Mouse (Mus musculus) heart, embryonic 14.5 days (tissue): ENCODE measurements around the gene Smbd1. TPM values are rescaled to one million over a fixed set of nuclear protein-coding genes. Genes with fewer than 3 reads are reported as not detected.

Experiments used
- ATAC-seq: fragments of 200-750 bp; cut with Nextera tagmentation; 2 replicates; pipeline ENCODE4 v1.8.0; 2017; ENCODE audit warnings: low read depth, moderate TSS enrichment; ENCODE audit not compliant: insufficient number of reproducible peaks, insufficient read depth, low FRiP score
- H3K27ac ChIP-seq, 2 experiments: fragments of 200-500 bp in 1 of 2; fragments of 300-500 bp in 1 of 2; sonication (generic) in 1 of 2; replicated peaks in 1 of 2; 2 replicates each; pipeline ENCODE4 v1.5.1; 2012 to 2014; ENCODE audit warnings: low read depth in 2 of 2, low read length in 2 of 2, control low read depth in 1 of 2, mild to moderate bottlenecking in 1 of 2, mixed read lengths in 1 of 2; ENCODE audit not compliant: control insufficient read depth in 1 of 2, insufficient read depth in 1 of 2
- H3K27me3 ChIP-seq: fragments of 300-500 bp; sonication (generic); 2 replicates; pipeline ENCODE4 v1.6.1; 2014; ENCODE audit warnings: mild to moderate bottlenecking, low read length, control low read depth; ENCODE audit not compliant: control insufficient read depth, insufficient read depth
- H3K36me3 ChIP-seq: fragments of 300-500 bp; sonication (generic); 2 replicates; pipeline ENCODE4 v1.6.1; 2014; ENCODE audit warnings: mild to moderate bottlenecking, control low read depth, low read length, mixed read lengths; ENCODE audit not compliant: control insufficient read depth, insufficient read depth
- H3K4me1 ChIP-seq, 2 experiments: fragments of 200-500 bp in 1 of 2; fragments of 300-500 bp in 1 of 2; sonication (generic) in 1 of 2; 2 replicates each; pipeline ENCODE4 v1.6.1; 2012 to 2014; ENCODE audit warnings: low read length in 2 of 2, control low read depth in 1 of 2, mixed read lengths in 1 of 2; ENCODE audit not compliant: control insufficient read depth in 2 of 2, insufficient read depth in 2 of 2
- H3K4me2 ChIP-seq: fragments of 300-500 bp; sonication (generic); 2 replicates; pipeline ENCODE4 v1.6.1; 2014; ENCODE audit warnings: mild to moderate bottlenecking, low read length
- H3K4me3 ChIP-seq, 2 experiments: fragments of 200-500 bp in 1 of 2; fragments of 300-500 bp in 1 of 2; sonication (generic) in 1 of 2; 2 replicates each; pipeline ENCODE4 v1.5.1; 2012 to 2014; ENCODE audit warnings: low read length in 2 of 2, mild to moderate bottlenecking in 2 of 2, control low read depth in 1 of 2, low read depth in 1 of 2, moderate library complexity in 1 of 2; ENCODE audit not compliant: control insufficient read depth in 1 of 2, insufficient read depth in 1 of 2
- H3K9ac ChIP-seq: fragments of 300-500 bp; sonication (generic); 2 replicates; pipeline ENCODE4 v1.6.1; 2014; ENCODE audit warnings: mild to moderate bottlenecking, low read length
- H3K9me3 ChIP-seq: fragments of 300-500 bp; sonication (generic); 2 replicates; pipeline ENCODE4 v1.6.1; 2016; ENCODE audit warnings: low read length, control low read depth; ENCODE audit not compliant: control insufficient read depth
- WGBS: fragments of 180-500 bp; shearing (Covaris S2); extraction: QIAGEN DNeasy Blood & Tissue Kit; methylation state at CpG from one replicate; pipeline ENCODE4 v1.1.7; 2014; 5-methylcytosine and 5-hydroxymethylcytosine counted together
- polyA plus RNA-seq: library from polyadenylated mRNA; unstranded; fragments of >200 nt; fragmentation: Nextera tagmentation; extraction: Ambion mirVana; gene quantifications from 2 replicates; pipeline ENCODE4 v1.2.1, GENCODE M21; 2014

Smbd1 gene
- polyA plus RNA-seq, 1 experiment from 2014 or later: not detected

- Histone ChIP-seq H3K9me3 (no peaks in the 10 kb centered on the region), H3K36me3 (peaks cover 88% of the 10 kb centered on the region), H3K4me2 (no peak overlapping the region), H3K27ac (no peak overlapping the region), H3K4me1 (no peaks in the 10 kb centered on the region), H3K27me3 (no peaks in the 10 kb centered on the region), H3K4me3 (no peak overlapping the region), H3K9ac (no peak overlapping the region)
- ATAC-seq: no peak
- 94% methylated on average over 11 of the region's 11 CpGs for WGBS
Measured at GRCm38 (mm10) chr16:32847103-32847502, 36.8 kb upstream of the Smbd1 start.

DNA sequence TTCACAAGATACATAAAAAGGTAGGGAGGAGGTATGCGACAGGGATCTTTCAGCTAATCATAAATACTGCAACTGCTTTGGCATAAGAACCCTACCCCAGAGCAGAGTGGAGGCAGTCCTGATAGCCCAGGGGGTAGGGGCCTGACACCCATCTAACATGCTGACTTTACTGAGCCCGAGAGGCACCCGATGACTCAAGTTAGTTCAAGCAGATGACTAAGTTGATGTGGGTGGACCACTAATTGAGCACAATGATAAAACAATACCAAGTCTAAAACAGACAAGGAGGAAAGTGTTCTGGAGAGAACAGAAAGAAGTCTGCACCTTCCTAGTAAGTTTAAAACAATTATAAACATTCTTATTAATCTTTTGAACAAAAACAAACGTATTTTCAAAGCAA lies 21.2 kb upstream of the Smbd1 start:
- H3K9me3 ChIP-seq: no peaks in the 10 kb centered on the region
- no peak overlapping the region for H3K4me2 ChIP-seq
- no peak for ATAC-seq
- WGBS: 86% methylated on average over 4 of the region's 4 CpGs
- no peak overlapping the region for H3K27ac ChIP-seq
- no peak overlapping the region for H3K9ac ChIP-seq
- peaks cover 92% of the 10 kb centered on the region for H3K36me3 ChIP-seq
- H3K4me3 ChIP-seq: no peak overlapping the region
- H3K4me1 ChIP-seq: no peaks in the 10 kb centered on the region
- H3K27me3 ChIP-seq: no peaks in the 10 kb centered on the region

DNA sequence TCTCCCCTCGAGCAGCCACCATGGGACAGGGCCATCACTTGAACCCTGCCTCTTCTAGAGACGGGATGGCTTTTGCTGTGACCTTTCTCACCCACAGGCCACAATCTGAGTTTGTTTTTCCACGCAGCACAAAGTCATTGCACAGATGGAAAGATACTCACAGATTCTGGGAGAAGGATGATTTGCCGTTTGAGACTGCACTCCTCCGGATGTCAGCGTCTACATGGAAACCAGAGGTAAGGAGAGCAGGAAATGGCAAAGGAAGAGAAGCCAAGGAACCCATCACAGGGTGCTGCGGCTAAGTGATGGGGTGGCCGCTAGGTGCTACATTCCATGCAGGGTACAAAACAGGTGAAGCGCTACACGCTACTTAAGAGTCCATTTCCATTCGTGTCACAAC lies 18.8 kb upstream of the Smbd1 start:
- H3K36me3 ChIP-seq: peaks cover 92% of the 10 kb centered on the region
- 83% methylated on average over 11 of the region's 11 CpGs for WGBS

DNA sequence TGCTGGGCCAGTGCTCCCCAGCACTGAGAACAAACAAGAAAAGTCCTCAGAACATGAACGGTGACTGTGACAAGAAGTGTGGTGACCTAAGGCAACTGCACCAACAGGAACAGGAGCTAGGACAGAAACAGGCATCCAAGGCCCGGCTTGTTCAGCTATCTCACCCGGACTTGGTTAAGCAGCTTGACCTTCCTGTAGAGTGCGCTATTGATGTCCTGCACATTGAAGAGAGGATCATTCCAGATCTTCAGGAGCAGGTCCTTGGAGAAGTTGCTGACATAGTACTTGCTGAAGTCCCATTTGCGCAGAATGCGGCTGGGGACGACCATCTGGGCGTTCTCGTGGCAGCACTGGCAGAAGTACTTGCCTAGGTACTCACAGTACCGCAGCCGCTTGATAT lies 16.2 kb upstream of the Smbd1 start:
- H3K4me2 ChIP-seq: no peak overlapping the region
- no peak overlapping the region for H3K9ac ChIP-seq
- H3K27ac ChIP-seq: no peak overlapping the region
- 88% methylated on average over 11 of the region's 11 CpGs for WGBS
- H3K4me1 ChIP-seq: peaks cover 18% of the 10 kb centered on the region in 2 experiments
- H3K36me3 ChIP-seq: peaks cover 81% of the 10 kb centered on the region
- no peaks in the 10 kb centered on the region for H3K9me3 ChIP-seq
- H3K4me3 ChIP-seq: no peak overlapping the region
- ATAC-seq: no peak
- H3K27me3 ChIP-seq: no peaks in the 10 kb centered on the region

More for the DNA sequence above, 18.8 kb upstream of the Smbd1 start:
- no peak overlapping the region for H3K4me2 ChIP-seq
- no peak overlapping the region for H3K27ac ChIP-seq
- H3K4me3 ChIP-seq: no peak overlapping the region
- ATAC-seq: no peak
- no peaks in the 10 kb centered on the region for H3K9me3 ChIP-seq
- H3K27me3 ChIP-seq: no peaks in the 10 kb centered on the region
- no peak overlapping the region for H3K9ac ChIP-seq
- peaks cover 0 to 2% of the 10 kb centered on the region in 2 experiments; a peak in 2 of 4 replicates for H3K4me1 ChIP-seq

- Histone ChIP-seq H3K36me3 (peaks cover 77% of the 10 kb centered on the region), H3K9ac (no peak overlapping the region), H3K4me2 (no peak overlapping the region), H3K27ac (no peak overlapping the region), H3K9me3 (no peaks in the 10 kb centered on the region), H3K4me3 (no peak overlapping the region), H3K4me1 (peaks cover 19 to 22% of the 10 kb centered on the region in 2 experiments), H3K27me3 (no peaks in the 10 kb centered on the region)
- WGBS: 42% methylated on average over 12 of the region's 12 CpGs
- ATAC-seq: no peak
Measured at GRCm38 (mm10) chr16:32825380-32825779, 15.1 kb upstream of the Smbd1 start.

- Histone ChIP-seq H3K9ac (no peak overlapping the region), H3K9me3 (no peaks in the 10 kb centered on the region)
- 86% methylated on average over 13 of the region's 13 CpGs for WGBS
Measured at GRCm38 (mm10) chr16:32824061-32824460, 13.8 kb upstream of the Smbd1 start.

GRCm38 (mm10) chr16:32823487-32823886 lies 13.2 kb upstream of the Smbd1 start:
- Histone ChIP-seq H3K9ac (no peak overlapping the region), H3K4me2 (no peak overlapping the region), H3K9me3 (no peaks in the 10 kb centered on the region), H3K4me3 (no peak overlapping the region), H3K36me3 (peaks cover 58% of the 10 kb centered on the region), H3K27ac (no peak overlapping the region), H3K27me3 (no peaks in the 10 kb centered on the region), H3K4me1 (peaks cover 19 to 24% of the 10 kb centered on the region in 2 experiments)
- no peak for ATAC-seq
- 87% methylated on average over 8 of the region's 8 CpGs for WGBS

More at GRCm38 (mm10) chr16:32824061-32824460, 13.8 kb upstream of the Smbd1 start:
- H3K36me3 ChIP-seq: peaks cover 64% of the 10 kb centered on the region
- peaks cover 19 to 22% of the 10 kb centered on the region in 2 experiments for H3K4me1 ChIP-seq
- no peak for ATAC-seq
- H3K4me2 ChIP-seq: no peak overlapping the region
- H3K27ac ChIP-seq: no peak overlapping the region
- no peaks in the 10 kb centered on the region for H3K27me3 ChIP-seq
- H3K4me3 ChIP-seq: no peak overlapping the region

DNA sequence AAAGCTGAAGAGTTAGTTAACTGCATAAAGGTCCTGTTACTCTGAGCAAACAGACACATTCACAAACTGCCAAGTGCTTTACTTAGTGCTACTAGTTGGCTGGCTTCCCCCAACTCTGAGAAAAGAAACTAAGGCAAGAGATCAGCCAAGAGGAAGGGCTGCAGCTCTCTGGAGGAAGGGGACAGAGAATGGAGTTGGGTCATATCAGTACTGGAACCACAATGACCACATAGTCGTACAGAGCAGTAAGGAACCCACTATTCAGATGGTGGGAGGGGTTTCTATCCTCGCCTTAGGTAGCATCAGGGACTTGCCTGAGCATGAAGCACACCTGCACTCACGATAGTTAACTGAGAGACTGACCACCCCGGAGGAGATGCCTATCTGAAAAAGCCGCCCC lies 12.6 kb upstream of the Smbd1 start:
- H3K9ac ChIP-seq: no peak overlapping the region

More for the DNA sequence above, 12.6 kb upstream of the Smbd1 start:
- peaks cover 52% of the 10 kb centered on the region for H3K36me3 ChIP-seq
- H3K4me2 ChIP-seq: no peak overlapping the region
- H3K27ac ChIP-seq: peak overlapping the region; percentile 83 to 84
- peaks cover 19 to 24% of the 10 kb centered on the region in 2 experiments for H3K4me1 ChIP-seq
- no peak overlapping the region for H3K4me3 ChIP-seq
- no peak for ATAC-seq
- H3K9me3 ChIP-seq: no peaks in the 10 kb centered on the region
- 72% methylated on average over 5 of the region's 5 CpGs for WGBS
- no peaks in the 10 kb centered on the region for H3K27me3 ChIP-seq
